Mouse (Mus musculus) left cerebral cortex, postnatal 10 days (tissue): ENCODE results near the gene Adam12. TPM values are rescaled to one million over a fixed set of nuclear protein-coding genes. Genes with fewer than 3 reads are reported as not detected.
A peak's percentile ranks its signal among the peaks of the same experiment; 100 is the strongest.

Source experiments
- DNase-seq, 2 experiments: peaks; one replicate each; pipeline ENCODE4 v3.0.0; 2021 to 2022; ENCODE audit warnings: low spot score in 2 of 2, mixed read lengths in 1 of 2; ENCODE audit errors: extremely low spot score in 1 of 2
- intact Hi-C: fragments of 180-260 bp; cut with DNase I; formaldehyde crosslinking; loops from one replicate; pipeline ENCODE4 v1.15.1; 2025
- total RNA-seq, 2 experiments: library from RNA; stranded (reverse); gene quantifications; 2 replicates each; pipeline ENCODE4 v1.2.3; 2021

Adam12 gene
- total RNA-seq, 2 experiments from 2014 or later, result 8.6 to 9.0 TPM

GRCm38 (mm10) chr7:133976388-133977122 is 255.4 kb downstream of the Adam12 start:
- DNase-seq, result no peak
- intact Hi-C loops, result no loop called here

DNA sequence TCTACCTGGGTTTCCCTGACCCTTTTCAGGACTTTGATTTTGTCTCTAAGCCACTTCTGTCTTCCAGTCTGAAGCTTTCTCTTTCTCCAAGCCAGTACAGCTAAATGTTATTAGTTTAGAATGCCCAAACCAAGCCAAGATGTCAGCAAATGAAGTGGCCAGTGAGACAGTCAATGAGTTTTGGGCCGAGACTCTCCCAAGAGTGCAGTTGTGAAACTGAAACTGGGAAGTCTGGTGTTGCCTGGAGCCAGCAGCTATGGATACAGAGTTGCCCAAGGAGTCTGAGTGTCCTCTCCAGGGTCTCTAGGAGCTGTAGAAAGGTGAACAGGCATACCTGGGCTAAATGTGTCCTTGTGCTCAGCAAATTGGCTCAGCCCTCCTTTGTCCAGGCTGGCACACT is 260.9 kb downstream of the Adam12 start:
- no peak for DNase-seq
- intact Hi-C loops, result no loop called here

GRCm38 (mm10) chr7:133970407-133970806 is 261.5 kb downstream of the Adam12 start:
- intact Hi-C loops, result no loop called here
- DNase-seq, result no peak

DNA sequence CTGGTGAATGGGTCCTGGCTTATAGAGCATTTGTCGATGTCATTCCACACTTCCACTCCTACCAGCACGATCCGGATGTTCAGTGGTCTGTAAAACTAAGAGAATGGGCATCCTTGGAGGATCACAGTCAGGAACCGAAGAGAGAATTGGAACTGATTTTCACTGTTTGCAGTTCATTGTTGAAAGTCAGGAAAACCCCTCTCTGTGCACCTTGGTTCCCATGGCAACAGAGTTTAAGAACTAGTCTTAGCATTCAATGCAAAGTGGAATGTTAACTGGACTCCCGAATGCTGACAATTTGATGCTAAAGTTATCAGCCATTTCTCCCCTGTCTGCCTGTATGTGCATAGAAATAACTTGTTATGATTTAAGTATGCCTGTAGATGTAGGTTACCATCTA is 264.0 kb downstream of the Adam12 start:
- DNase-seq, result no peak
- intact Hi-C loops, result no loop called here

- intact Hi-C loops, result loop anchor here (5.0 kb wide), 1 partner anchor 259 kb away; no protein-coding TSS in a partner anchor
- DNase-seq, result no peak
Observed at GRCm38 (mm10) chr7:133963501-133963900, 268.4 kb downstream of the Adam12 start.

- peak; percentile 11 to 49 for DNase-seq
- intact Hi-C loops, result no loop called here
Observed at GRCm38 (mm10) chr7:133959200-133959599, 272.7 kb downstream of the Adam12 start.

DNA sequence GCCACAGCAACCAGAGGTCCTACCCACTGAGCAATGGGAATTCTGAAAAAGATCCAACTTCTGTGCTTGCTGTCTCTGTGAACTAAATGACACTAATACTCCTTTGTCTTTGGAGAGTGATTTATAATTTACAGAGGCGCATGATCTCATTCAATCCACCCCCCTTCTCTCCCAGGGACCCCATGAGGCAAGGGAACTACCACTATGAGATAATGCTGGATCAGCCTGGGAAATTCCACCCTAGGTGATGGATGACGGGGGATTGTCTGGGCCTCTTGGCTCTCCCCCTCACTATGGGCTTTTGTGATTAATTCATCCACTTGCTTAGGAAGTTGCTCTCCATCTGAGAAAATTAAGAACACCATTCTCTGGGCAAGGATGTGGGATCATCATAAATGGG is 274.1 kb downstream of the Adam12 start:
- no peak for DNase-seq
- intact Hi-C loops, result no loop called here

- intact Hi-C loops, result no loop called here
- no peak for DNase-seq
Observed at GRCm38 (mm10) chr7:133954111-133955091, 277.5 kb downstream of the Adam12 start.

GRCm38 (mm10) chr7:133951777-133952545 is 280.0 kb downstream of the Adam12 start:
- DNase-seq, result no peak
- intact Hi-C loops, result no loop called here

- intact Hi-C loops, result no loop called here
- no peak for DNase-seq
Observed at GRCm38 (mm10) chr7:133947360-133947759, 284.6 kb downstream of the Adam12 start.

- intact Hi-C loops, result no loop called here
- DNase-seq, result no peak
Observed at GRCm38 (mm10) chr7:133946757-133947345, 285.1 kb downstream of the Adam12 start.

DNA sequence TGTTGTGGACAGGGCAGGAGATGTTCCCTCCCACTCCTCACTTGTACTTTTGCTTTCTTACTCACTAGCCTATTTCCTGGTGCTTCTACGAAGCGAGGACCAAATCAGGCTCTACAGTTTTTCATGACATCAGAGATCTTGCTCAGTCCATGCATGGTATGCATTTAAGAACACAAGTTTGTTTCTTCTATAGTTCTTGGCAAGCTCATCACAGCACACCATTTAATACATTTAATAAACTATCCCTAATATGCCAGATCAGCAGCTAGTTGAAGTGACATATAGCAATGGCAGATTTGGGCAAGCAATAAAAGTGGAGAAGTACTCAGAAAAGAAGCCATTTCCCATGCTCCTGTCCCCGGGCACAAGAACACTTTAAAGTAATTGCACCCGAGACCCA is 285.8 kb downstream of the Adam12 start:
- intact Hi-C loops, result no loop called here
- DNase-seq, result no peak

- intact Hi-C loops, result no loop called here
- no peak for DNase-seq
Observed at GRCm38 (mm10) chr7:133940405-133940804, 291.5 kb downstream of the Adam12 start.

DNA sequence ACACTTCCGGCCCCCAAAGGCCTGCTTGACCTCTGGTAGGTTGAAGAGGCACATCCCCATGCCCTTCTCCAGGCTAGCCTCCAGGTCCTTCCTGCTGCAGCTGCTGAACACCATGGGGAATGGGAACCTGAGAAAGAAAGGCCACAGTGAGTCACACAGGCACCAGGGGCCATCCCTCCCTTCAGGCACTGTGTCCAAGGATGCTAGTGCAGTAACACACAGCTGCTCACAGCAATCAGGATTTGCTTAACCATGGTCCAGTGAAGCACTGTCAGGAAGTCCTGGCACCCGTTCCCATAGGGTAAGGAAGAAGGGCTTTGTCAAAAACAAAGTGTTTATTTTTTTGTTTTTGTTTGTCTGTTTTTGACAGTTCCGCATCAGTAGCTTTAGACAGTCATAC is 294.5 kb downstream of the Adam12 start:
- intact Hi-C loops, result no loop called here

GRCm38 (mm10) chr7:133936377-133936776 is 295.6 kb downstream of the Adam12 start:
- DNase-seq, result no peak
- intact Hi-C loops, result no loop called here

More for the DNA sequence above, 294.5 kb downstream of the Adam12 start:
- DNase-seq, result no peak

GRCm38 (mm10) chr7:133933378-133933777 is 298.6 kb downstream of the Adam12 start:
- DNase-seq, result no peak
- intact Hi-C loops, result no loop called here

DNA sequence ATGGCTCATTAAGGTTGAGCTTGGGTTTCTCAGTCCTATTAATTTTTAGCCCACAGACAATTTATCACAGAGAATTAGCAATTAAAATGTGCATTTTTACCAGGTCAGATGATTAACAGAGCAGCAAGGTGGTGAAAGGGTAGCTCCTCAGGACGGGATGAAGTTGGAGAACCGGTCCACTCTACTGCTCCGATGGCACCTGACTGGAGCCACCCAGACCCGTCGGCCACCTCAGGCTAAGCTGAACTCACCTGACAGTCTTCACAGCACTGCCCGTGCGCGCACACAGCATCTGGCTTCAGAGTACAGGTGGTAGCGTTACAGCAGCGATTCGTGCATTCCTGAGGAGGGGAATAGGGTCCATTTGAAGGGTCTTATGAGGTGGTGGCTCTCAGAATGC is 300.5 kb downstream of the Adam12 start:
- intact Hi-C loops, result no loop called here

DNA sequence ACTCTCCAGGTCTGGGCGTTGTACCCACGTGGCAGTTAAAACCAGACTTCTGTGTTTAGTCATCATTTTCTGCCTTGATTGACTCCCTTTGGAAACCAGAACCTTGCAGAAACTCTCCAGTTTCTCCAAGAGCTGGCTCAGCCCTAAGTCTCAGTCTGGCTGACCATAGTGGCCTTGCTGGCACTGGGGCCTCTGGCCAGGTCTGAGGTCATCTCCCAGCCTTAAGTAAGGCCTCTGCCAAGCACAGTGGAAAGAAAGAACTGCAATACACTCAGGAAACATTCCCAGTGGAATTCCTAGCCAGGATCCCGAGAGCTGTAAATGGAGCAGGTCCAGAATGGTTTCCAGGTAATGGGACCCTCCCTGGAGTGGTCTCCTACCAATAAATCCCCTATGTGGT is 303.0 kb downstream of the Adam12 start:
- no peak for DNase-seq
- intact Hi-C loops, result no loop called here

More for the DNA sequence above, 300.5 kb downstream of the Adam12 start:
- DNase-seq, result no peak

DNA sequence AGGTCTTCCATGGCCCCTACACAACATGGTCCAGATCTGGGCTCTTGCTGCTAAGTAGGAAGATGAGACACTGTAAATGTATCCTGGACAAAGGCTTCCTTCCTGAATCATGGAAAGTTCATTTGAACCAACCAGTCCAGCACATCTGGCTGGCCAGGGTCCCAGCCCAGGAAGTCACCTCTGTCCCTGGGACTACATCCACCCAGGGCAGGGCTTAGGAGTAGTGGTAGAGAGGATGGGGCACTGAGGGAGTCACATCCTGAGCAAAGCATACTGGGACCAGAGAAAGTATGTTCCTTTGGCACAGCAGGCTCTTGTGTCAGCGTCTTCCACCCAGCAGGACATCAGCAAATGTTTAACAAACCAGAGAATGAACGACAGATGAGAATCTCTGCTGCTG is 306.2 kb downstream of the Adam12 start:
- no peak for DNase-seq
- intact Hi-C loops, result no loop called here
